Mouse (Mus musculus) embryo, embryonic 9.5 days (tissue): ENCODE measurements around the gene Elavl3.

ENCODE experiments used
- DNase-seq: peaks from one replicate; pipeline ENCODE4 v3.0.0-alpha.2; 2017; ENCODE audit errors: extremely low spot score

Elavl3 gene

DNA sequence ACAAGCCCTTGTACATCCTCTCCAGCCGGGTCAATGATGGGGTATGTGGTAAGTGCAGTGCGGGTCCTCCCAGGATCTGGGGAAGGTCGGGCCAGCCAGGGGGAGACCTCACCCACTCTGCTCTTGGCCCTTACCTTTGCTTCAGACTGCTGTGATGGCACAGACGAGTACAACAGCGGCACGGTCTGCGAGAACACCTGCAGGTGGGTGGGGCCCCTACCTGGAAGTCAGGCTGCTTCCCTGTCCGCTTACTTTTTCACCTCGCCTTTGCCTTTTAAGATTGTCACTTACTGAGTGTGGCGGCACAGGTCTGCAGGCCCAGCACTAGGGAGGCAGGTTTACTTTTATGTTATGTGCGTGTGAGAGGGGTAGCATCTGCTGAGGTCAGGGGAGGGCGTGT is 47.3 kb downstream of the Elavl3 start:
- DNase-seq: no peak

DNA sequence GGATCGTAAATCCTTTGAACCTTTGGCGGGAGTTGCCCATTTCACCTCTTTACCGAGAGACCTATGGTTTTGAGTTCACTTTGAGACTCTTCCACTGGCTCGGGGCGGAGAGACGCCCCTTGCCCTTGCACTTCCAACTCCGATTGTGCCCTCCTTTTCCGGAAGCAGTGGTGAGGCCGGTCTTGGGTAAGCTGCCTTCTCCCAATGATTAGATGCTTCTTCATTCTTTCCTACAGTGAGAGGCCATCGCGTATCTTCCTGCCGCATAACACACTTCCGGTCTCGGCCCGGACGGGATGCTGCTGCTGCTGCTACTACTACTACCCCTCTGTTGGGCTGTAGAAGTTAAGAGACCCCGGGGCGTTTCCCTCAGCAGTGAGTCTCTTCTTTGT is 48.7 kb downstream of the Elavl3 start:
- DNase-seq: no peak

DNA sequence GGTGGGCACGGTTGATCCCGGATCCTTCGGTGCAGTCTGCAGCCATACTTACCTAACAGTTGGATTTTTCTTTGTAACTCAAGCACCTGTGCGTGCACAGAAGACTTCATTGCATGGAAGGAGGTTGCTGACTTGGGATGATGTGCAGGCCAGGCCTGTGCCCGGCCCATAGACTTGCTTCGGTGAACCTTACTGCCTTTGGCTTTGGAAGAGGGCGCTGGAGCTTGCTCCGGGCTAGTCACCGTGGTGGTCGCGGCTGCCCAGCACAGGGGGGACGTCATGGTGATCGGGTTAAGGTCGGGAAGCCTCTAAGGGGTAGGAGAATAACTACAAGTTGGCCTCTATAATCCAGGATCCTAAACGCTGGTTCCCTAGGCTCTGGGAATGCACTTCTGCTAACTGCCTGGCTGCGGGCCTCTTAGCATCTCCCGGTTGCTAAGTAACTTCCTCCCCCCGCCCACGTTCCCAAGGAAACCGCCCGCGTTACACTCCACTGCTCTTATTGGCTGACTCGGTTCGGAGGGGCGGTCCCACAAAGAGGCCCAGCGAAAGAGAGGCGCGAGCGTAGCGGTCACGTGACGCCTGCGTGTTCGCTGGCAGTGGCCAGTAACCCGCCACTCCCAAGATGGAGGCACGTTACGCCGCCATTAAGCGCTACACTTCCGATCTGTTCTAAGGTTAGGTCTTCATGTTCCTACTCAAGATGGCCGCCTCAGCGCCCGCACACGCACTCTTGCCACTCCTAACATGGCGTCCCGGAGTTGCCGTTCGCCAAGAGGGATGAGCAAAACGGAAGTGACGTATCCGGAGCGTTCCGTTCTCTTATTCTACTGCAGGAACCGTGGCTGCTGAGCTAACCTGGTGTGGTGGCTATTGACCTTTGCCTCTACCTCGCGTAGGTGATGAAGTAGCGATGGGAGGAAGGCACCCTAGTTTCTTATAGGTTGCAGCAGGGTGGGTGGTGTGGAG is 49.3 kb downstream of the Elavl3 start, which contains the start of the genes Ccdc151 and Prkcsh:
Ccdc151 (minus strand) TSS at position 441 of the 969 bp plus-strand sequence.
Prkcsh (plus strand) TSS at position 613 of the 969 bp plus-strand sequence.
- DNase-seq: peak; percentile 98

DNA sequence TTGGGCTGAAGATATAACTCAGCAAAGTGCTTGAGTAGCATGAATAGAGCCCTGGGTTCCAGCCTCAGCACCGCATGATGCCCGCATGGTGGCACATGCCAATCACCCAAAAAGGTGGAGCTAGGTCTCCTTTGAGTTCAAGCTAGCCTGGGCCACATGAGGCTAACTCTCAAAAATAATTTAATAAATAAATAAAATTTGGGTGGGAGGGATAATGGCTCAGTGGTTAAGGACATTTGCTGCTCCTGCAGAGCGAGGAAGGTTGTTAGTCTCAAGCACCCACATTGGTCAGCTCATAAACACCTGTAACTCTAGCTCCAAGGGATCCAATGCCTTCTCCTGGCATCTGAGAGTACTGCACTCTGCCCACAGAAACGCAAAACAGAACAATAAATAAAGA is 50.2 kb downstream of the Elavl3 start:
- DNase-seq: no peak

DNA sequence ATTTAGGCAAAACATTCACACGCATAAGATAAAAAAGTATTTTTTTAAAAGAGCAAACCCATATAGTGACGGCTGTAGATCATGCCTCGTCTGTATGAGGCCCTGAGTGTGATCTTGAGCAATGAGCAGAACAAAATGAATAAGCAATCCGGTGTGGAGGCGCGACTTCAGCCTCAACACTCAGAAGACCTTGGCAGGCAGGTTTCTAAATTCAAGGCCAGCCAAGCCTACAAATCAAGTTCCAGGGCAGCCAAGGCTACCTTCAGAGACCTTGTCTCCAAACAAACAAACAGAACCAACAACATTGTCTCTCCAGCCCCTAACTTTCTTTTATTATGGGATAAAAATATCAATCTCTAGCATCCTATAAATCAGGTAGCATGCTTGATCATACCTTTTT is 51.5 kb downstream of the Elavl3 start:
- no peak for DNase-seq

DNA sequence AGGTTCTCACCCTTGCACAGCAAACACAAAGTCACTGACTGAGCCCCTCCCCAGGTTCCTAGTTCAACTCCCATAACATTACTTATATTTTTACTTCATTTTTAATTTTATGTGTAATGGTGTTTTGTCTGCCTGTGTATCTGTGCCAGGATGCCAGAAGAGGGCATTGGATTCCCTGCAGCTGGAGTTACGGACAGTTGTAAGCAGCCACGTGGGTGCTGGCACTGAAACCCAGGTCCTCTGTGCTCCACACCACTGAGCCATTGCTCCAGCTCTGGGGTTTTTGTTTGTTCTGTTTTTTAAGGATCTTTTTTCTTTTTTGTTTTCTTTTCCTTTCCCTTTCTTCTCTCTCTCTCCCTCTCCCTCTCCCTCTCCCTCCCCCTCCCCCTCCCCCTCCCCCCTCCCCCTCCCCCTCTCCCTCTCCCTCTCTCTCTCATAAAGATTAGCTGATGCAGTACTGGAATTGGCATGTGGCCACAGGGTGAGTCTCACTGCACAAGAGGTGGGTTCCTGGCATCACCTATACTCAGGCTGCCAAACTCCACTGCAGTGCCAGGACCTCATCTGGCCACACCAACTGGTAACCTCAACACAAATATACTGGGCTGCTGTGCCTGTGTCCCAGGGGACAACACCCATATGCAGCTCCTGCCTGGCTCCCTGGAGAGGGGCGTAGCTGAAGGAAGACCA is 55.5 kb downstream of the Elavl3 start:
- no peak for DNase-seq

DNA sequence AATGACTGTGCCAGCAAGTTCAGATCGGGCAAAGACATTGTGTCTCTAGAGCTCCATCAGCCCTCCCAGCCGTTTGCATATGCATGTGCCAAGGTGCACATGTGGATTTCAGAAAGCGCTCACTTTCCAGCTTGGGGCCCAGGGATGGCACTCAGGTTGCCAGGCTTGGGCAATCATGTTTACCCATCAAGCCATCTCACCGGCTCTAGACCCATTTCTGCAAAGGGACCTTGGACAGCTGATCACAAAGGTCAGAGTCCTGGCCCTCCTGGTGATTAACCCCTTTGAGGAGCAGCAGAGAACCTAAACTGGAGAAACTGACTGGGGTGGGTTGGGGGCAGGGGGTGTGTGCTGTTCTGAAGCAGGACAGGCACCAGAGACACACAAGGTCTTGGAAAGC is 59.6 kb downstream of the Elavl3 start:
- DNase-seq: no peak

DNA sequence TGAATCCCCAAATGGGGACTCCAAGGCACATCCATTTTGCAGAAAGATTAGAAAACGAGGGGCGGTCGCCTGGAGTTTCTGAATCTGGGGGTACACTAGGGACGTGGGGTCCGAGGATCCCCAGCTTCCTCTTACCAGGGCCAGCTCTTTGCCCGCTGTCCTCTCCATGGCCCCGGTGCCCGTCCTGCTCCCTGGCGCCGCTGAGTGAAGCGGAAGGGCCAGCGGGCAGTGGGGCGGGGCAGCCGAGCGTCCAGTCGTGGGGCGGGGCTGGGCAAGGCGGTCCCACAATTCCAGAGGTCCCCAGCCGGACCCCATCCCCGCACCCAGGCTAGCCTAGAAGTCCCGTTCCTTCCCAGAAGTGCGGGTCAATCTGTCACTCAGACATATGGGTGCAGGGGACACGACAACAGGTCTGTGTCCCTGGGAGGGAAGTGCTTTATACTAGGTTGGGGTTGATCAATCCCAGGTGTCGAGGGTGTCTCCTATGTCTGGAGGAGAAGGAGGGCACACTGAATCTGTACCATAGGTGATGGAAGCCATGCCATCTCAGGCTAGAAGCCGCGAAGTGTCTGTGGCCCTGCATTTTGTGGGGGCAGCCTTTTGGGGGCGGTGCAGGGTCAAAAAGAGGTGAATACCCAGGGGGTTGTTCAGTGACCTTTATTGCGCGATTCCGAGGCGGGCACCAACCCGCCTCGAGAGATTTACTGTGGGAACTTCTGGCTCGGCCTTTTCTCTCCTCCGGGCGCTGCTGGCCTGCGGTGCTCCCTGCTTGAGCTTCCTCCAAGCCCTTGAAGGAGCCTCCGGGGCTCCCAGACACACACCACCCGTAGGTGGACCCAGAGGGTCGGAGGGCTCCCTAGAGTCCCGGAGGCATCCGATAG is 62.4 kb downstream of the Elavl3 start, which contains the start of gene Rgl3:
Rgl3 (minus strand) TSS at position 217 of the 881 bp plus-strand sequence.
- DNase-seq: peak; percentile 64

DNA sequence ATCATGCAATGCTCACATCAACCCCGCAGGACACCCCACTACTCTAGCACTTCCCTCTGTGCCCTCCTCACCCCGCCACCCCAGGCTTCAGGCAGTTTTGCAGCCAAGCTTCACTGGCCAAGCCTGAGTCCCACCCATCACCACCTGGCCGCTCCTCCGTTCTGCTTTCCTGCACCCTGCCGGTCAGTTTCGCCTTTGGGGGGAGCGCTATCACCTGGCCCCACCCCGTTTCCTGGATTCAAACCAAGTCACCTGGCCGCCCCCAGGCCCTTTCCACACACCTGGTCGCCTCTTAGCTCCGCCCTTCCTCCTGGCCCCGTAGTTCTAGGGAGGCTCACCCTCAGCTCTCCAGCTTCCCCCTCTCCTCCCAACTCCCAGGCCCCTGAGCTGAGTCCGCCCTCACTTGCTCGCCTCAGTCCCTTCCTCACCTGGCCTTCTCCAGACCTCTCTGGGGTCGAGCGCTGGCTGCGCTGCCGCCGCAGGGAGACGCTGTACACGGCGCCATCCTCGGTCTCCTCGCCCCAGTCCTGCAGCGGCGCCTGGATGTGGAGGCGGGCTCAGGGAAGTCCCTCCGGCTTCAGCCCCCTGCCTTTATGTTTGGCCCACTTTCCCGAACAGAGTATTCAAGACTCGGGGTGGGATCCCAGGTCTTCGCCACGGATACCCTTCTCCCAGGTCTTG is 63.3 kb downstream of the Elavl3 start:
- peak; percentile 41 for DNase-seq

DNA sequence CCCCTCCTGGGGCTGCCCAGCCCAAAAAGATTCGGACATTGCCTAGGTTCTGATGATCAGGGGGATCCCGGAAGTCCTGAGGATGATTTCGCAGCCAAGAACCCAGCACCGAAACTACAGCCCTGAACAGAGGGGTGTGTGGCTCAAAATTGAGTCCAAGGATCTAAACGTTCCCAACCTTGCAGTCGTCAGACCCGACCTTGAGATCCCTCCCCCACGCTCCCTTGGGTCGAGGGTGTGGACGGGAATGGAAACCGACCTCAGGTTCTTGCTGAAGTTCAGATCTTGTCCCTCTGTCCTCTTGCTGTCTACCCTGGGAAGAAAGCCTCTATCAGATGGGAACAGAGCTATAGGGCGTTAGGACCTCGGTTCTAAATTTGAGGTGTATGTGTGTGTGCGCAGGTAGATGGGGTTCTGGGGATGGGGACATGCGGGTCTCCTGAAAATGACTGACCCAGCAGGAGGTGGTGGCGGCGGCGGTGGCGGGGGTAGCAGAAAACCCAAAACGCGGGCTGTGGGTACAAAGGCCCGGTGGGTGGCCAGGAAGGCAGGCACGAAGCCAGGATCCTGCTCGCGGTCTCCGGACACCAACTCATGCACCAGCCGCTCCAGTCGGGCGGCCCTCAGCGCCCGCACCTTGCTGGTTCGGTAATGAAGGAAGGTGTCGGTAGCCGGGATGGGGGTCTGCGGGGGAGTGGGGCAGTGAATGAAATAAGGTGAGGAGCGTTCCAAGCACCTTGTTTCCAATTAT is 64.1 kb downstream of the Elavl3 start:
- no peak for DNase-seq

DNA sequence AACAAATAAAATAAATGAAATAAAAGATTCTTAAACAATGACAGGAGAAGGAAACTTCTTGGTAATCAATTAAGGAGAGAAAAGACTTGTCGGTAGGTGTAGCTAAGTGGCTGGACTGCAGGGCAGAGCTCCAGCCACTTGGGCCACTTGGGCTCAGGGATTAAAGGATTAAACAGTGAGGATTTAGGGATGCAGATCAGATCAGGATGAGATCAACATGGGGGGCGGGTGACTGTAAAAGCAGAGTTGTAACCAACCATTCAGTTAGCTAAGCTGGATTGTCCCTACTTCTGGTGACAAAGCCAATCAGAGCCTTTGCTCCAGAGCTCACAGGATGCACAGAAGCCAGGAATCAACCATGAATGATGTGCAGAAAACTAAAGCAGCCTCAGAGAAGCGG is 67.9 kb downstream of the Elavl3 start:
- no peak for DNase-seq

DNA sequence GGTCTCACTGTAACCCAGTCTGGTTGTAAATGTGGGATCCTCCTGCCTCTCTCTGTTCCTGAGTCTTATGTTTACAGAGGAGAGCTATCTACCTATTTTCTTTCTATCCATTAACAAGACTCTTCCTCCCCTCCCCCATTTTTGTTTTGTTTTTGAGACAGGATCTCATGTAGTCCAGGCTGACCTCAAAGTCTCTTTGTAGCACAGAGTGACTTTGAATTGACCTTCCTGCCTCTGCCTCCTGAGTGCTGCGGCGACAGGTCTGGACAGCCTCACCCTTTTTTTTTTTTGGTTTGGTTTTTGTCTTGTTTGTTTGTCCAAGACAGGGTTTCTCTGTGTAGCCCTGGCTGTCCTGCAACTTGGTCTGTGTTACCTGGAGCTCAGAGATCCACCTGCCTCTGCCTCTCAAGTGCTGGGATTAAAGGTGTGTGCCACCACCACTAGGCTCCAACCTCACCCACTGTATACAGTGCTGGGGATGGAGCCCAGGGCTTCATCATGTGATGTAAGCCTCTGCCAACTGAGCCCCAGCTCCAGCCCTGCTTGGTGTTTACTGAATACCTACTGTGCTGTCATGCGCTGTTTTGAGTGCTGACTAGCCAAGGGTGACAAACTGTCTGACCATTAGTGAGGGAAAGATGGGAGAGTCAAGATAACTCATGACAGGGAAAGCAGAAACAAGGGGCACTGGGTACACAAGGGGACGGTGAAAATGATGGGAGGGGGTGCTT is 73.3 kb downstream of the Elavl3 start:
- DNase-seq: no peak

DNA sequence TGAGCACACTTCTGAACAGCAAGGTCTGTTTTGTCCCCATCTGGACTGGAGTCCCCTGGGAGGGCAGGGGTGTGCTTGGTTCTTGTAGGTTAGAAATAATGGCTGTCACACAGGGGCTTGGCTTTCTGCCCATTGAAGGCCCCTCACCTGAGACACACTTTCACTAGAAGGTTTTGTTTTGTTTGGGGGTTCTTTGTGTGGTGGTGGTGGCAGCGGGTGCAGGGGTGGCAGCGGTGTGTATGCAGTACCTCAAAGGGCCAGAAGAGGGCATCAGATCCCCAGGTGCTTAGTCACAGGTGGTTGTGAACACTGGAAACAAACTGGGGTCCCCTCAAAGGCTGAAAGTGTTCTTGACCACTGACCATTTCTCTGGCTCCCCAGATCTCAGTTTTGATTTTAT is 73.9 kb downstream of the Elavl3 start:
- DNase-seq: no peak

DNA sequence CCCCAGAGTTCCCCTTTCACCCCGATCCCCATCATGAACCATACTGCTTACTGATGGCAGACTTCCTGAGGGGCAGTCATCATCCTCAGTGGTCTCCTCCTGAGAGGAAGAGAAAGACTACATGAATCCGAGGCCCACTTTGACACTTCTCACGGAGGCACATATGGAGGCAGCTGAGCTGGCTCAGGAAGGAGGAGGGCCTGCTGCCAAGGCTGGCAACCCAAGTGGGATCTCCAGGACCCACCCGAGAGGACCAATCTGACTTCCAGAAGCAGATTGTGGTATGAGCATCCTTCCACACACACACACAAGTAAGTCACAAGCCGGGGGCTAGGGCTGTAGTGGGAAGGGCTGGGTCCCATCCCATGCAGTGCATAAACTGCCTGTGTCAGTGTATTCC is 74.5 kb downstream of the Elavl3 start:
- DNase-seq: no peak

DNA sequence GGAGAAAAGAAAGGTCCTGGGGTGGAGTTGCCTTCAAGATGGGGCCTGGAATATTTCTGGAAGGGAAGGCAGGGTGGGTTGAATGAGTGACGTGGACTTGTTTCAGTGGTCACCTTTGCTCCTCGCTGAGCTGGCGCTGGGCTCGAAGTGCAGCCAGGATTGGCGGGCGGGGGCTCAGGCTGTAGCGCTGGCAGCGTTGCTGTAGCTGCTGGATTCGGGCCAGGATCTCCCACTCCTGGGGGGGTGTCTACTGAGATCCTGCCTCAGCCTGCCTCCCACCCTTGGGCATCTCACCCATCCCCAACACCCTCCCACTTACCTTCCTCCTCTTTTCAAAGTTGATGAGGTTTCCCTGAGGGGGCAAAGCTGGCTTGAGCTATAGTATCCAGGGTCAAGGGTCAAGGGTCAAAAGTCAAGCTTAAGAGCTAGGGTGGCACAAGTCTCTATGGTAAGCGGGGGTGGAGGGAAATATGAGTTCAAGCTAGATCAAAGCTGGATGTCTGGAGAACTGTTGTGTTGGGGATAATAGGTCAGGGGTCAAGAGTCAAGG is 75.1 kb downstream of the Elavl3 start:
- DNase-seq: no peak

DNA sequence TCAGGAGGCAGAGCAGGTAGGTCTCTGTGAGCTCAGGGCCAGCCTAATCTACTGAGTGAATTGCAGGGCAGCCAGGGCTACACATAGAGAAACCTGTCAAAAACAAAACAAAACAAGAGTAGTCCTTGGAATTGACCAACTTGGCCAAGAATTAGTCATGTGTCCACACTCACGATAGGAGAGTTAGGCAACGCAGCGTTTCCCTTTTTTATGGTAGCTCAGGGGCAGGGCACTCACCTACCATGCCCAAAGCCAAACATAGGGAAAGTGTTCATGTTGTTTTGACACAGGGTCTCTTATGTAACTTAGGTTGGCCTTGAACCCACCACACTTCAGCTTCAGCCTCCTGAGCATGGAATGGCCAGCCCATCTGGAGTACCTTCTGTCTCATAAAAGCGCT is 82.5 kb downstream of the Elavl3 start:
- DNase-seq: no peak

DNA sequence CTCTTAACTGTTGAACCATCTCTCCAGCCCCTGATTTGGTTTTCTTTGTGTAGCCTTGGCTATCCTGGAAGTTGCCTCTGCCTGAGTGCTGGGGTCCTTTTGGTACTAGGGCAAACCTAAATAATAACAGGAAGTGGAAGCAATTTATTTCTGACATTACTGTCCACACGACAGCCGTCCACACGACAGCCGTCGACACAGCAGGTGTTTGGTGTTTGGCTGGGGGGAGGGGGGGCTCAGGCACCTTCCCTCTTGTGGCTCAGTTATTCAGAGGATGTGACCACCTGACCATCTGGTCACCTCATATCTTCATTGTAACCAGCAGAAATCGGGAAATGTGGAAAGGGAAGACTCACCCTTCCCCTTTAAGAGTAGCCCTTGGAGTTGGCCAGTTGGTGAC is 82.9 kb downstream of the Elavl3 start:
- no peak for DNase-seq
